Mouse (Mus musculus) kidney, embryonic 14.5 days (tissue): ENCODE measurements around the gene Adora1. TPM values are rescaled to one million over a fixed set of nuclear protein-coding genes. Genes with fewer than 3 reads are reported as not detected.

Experiments
- ATAC-seq: fragments of 200-750 bp; cut with Nextera tagmentation; 2 replicates; pipeline ENCODE4 v1.8.0; 2017; ENCODE audit warnings: moderate number of reproducible peaks, mild to moderate bottlenecking, moderate TSS enrichment, moderate library complexity; ENCODE audit not compliant: low FRiP score, low TSS enrichment
- H3K27ac ChIP-seq: fragments of 300-500 bp; sonication (generic); 2 replicates; pipeline ENCODE4 v1.5.1; 2014; ENCODE audit warnings: low read depth, mild to moderate bottlenecking, low read length, moderate library complexity, mixed read lengths
- H3K27me3 ChIP-seq: fragments of 300-500 bp; sonication (generic); 2 replicates; pipeline ENCODE4 v1.6.1; 2014; ENCODE audit warnings: mild to moderate bottlenecking, low read length; ENCODE audit not compliant: control insufficient read depth, insufficient read depth
- H3K36me3 ChIP-seq: fragments of 300-500 bp; sonication (generic); 2 replicates; pipeline ENCODE4 v1.6.1; 2014; ENCODE audit warnings: low read length, mixed read lengths; ENCODE audit not compliant: control insufficient read depth, insufficient read depth
- H3K4me1 ChIP-seq: fragments of 300-500 bp; sonication (generic); 2 replicates; pipeline ENCODE4 v1.6.1; 2014; ENCODE audit warnings: low read length, mixed read lengths; ENCODE audit not compliant: control insufficient read depth, insufficient read depth
- H3K4me2 ChIP-seq: fragments of 300-500 bp; sonication (generic); replicated peaks from 2 replicates; pipeline ENCODE4 v1.6.1; 2014; ENCODE audit warnings: low read depth, mild to moderate bottlenecking, low read length
- H3K4me3 ChIP-seq: fragments of 300-500 bp; sonication (generic); 2 replicates; pipeline ENCODE4 v1.5.1; 2014; ENCODE audit warnings: mild to moderate bottlenecking, low read length
- H3K9ac ChIP-seq: fragments of 300-500 bp; sonication (generic); 2 replicates; pipeline ENCODE4 v1.6.1; 2014; ENCODE audit warnings: low read depth, mild to moderate bottlenecking, low read length, moderate library complexity
- H3K9me3 ChIP-seq: fragments of 300-500 bp; sonication (generic); 2 replicates; pipeline ENCODE4 v1.6.1; 2016; ENCODE audit warnings: low read length; ENCODE audit not compliant: control insufficient read depth
- WGBS: fragments of 180-500 bp; shearing (Covaris S2); extraction: QIAGEN DNeasy Blood & Tissue Kit; methylation state at CpG from one replicate; pipeline ENCODE4 v1.1.7; 2014; 5-methylcytosine and 5-hydroxymethylcytosine counted together
- polyA plus RNA-seq: library from polyadenylated mRNA; unstranded; fragments of >200 nt; fragmentation: Nextera tagmentation; extraction: Ambion mirVana; gene quantifications from 2 replicates; pipeline ENCODE4 v1.2.1, GENCODE M21; 2014

Gene Adora1
- polyA plus RNA-seq, 1 experiment from 2014 or later = 3.2 TPM

DNA sequence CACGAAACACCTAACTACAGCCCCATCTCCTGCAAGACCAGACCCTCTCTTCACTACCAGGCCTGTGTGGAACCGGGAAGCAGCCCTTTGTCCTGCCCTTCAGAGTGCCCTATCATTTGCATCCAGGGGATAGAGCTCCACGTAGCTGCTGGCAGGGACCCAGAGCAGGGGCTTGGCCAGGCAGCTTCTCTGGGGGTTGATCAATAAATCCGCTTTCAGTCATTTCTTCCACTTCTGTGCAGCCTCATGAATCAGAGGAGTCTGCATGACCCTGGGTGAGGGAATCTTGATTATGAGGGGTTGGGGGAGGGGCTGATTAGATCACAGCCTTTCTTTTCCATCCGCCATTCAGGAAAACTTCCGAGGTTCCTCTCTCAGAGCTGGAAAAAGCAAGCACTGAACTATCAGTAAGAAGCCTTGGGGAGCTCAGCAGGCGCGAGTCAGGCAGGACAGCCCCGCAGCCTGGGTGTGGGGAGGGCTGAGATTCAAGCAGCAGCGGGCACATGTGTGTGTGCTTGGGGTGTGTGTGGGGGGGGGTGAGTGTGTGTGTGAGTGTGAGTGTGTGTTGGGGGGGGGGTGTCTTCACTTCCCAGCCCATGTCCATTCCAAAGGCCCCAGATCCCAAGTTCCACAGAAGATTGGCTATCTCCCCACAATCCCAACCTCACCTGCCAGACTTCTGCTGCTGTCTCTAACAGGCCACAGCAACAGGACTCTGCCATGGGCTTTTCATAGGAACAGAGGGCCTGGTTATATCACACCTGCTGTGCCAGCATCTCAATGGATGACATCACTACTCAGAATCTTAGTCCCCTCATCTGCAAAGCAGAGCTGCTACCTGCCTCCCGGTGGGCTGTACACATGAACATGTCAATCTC is 19.2 kb downstream of the Adora1 start:
- no peak overlapping the region for H3K4me3 ChIP-seq
- WGBS = 41% methylated on average over 11 of the region's 11 CpGs
- H3K4me1 ChIP-seq = peaks cover 26% of the 10 kb centered on the region
- H3K9ac ChIP-seq = no peak overlapping the region
- H3K27me3 ChIP-seq = no peaks in the 10 kb centered on the region
- no peak overlapping the region for H3K4me2 ChIP-seq
- no peak overlapping the region for H3K27ac ChIP-seq
- H3K9me3 ChIP-seq = no peaks in the 10 kb centered on the region
- no peaks in the 10 kb centered on the region for H3K36me3 ChIP-seq
- no peak for ATAC-seq

DNA sequence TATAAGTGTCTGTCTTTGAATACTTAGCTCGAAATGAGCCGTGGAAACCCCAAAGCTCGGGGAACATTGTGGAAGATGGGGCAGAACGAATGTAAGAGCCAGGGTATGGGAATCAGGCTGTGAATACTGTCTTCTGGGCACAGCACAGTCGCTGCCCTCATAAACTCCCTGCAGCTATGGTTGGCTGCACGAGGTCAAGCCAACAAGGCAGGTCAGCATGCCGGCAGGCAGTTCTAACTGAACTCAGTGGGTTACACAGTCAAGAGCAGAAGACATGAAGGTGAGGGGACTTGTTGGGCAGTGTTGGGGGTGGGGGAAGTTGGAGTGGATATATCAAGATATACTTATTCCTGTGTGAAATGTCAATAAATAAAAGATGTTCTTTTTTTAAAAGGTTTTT is 20.2 kb downstream of the Adora1 start:
- Histone ChIP-seq H3K4me2 (no peak overlapping the region), H3K4me3 (no peak overlapping the region), H3K27ac (no peak overlapping the region), H3K27me3 (no peaks in the 10 kb centered on the region), H3K36me3 (no peaks in the 10 kb centered on the region), H3K9ac (no peak overlapping the region), H3K9me3 (no peaks in the 10 kb centered on the region), H3K4me1 (peaks cover 30% of the 10 kb centered on the region)
- WGBS = 38% methylated on average over 7 of the region's 7 CpGs
- ATAC-seq = peak; percentile 26; the same call in 1 of the 2 replicates

- Histone ChIP-seq H3K27ac (no peak overlapping the region), H3K4me2 (no peak overlapping the region), H3K4me3 (no peak overlapping the region), H3K27me3 (no peaks in the 10 kb centered on the region), H3K4me1 (peaks cover 30% of the 10 kb centered on the region), H3K9ac (no peak overlapping the region), H3K36me3 (no peaks in the 10 kb centered on the region), H3K9me3 (no peaks in the 10 kb centered on the region)
- no peak for ATAC-seq
- 59% methylated on average over 7 of the region's 7 CpGs for WGBS
Observed at GRCm38 (mm10) chr1:134213405-134213804, 21.8 kb downstream of the Adora1 start.

DNA sequence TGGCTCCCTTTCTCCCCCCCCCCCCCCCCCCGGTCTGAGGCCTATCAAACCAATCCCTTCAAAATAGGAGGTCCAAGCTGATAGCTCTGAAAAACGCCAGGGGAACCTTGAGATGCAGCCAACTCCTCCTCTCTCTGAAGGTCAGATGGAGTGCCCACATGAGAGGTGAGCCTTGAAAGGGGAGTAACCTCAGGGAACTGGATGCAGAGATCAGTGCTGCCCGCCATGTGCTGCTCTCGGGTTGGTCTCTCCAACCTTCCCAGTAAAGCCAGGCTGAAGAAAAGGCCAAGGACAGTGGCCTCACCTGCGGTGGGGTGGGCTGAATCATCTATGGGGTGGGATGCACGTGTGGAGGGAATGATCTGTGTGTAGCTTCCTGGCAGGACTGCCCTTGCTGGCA is 22.9 kb downstream of the Adora1 start:
- WGBS = 69% methylated on average over 6 of the region's 6 CpGs
- Histone ChIP-seq H3K4me2 (no peak overlapping the region), H3K36me3 (no peaks in the 10 kb centered on the region), H3K9me3 (no peaks in the 10 kb centered on the region), H3K27ac (no peak overlapping the region), H3K4me3 (no peak overlapping the region), H3K4me1 (peaks cover 30% of the 10 kb centered on the region), H3K27me3 (no peaks in the 10 kb centered on the region), H3K9ac (no peak overlapping the region)
- no peak for ATAC-seq

DNA sequence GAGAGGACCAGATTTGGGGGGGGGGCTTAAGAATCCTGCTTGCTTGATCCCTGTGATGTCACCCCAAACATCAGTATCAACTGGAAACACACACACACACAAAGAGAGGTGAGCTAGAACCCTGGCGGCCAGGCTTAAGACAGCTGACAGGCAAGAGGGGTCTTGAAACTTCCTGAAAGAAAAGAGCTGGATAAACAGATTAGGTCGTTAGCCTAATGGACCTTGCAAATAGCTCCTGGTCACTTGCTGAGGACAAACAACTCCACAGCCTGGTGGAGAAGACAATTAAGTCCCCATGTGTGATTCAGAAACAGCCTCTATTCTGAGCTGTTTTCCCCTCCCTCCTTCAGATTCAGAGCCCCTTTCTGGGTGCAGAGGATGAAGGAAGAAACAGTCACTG is 23.6 kb downstream of the Adora1 start:
- no peaks in the 10 kb centered on the region for H3K27me3 ChIP-seq
- no peak overlapping the region for H3K9ac ChIP-seq
- no peaks in the 10 kb centered on the region for H3K9me3 ChIP-seq
- no peak overlapping the region for H3K4me2 ChIP-seq
- peak; percentile 40 for ATAC-seq
- H3K4me3 ChIP-seq = no peak overlapping the region
- peak overlapping the region; percentile 57 for H3K27ac ChIP-seq
- 0% methylated on average over 2 of the region's 2 CpGs for WGBS
- H3K36me3 ChIP-seq = no peaks in the 10 kb centered on the region
- H3K4me1 ChIP-seq = peaks cover 30% of the 10 kb centered on the region

DNA sequence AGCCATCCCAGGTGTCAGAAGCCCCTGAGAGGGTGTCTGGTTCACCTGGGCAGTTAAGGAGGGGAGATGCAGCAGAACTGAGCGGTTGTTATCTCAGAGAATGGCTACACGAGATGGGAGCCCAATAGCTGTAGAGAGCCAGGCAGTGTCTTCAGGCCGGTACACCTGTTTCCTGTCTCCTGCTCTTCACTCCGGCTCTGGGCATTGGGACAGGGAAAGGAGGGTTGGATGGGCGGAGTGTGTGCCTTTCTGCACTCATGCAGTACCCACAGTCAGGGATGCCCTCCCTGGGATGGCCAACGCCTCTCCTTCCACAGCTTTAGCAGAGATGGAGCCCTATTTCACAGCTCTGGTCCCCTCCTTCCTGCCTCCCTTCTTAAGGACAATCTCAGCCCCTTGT is 24.2 kb downstream of the Adora1 start:
- no peaks in the 10 kb centered on the region for H3K36me3 ChIP-seq
- no peak overlapping the region for H3K9ac ChIP-seq
- peak overlapping the region; percentile 57; the same call in 1 of the 2 replicates for H3K27ac ChIP-seq
- H3K4me3 ChIP-seq = no peak overlapping the region
- WGBS = 43% methylated on average over 6 of the region's 6 CpGs
- no peaks in the 10 kb centered on the region for H3K9me3 ChIP-seq
- H3K27me3 ChIP-seq = no peaks in the 10 kb centered on the region
- H3K4me2 ChIP-seq = no peak overlapping the region
- H3K4me1 ChIP-seq = peaks cover 28% of the 10 kb centered on the region
- 0 out of 2 replicates have a peak, but pooled peaks have one; percentile 5 for ATAC-seq

GRCm38 (mm10) chr1:134210179-134210755 is 25.0 kb downstream of the Adora1 start:
- Histone ChIP-seq H3K9me3 (no peaks in the 10 kb centered on the region), H3K36me3 (no peaks in the 10 kb centered on the region), H3K9ac (no peak overlapping the region), H3K27ac (no peak overlapping the region), H3K4me3 (no peak overlapping the region), H3K4me1 (peaks cover 21% of the 10 kb centered on the region), H3K4me2 (no peak overlapping the region), H3K27me3 (no peaks in the 10 kb centered on the region)
- no peak for ATAC-seq
- WGBS = 74% methylated on average over 6 of the region's 6 CpGs

GRCm38 (mm10) chr1:134206085-134206484 is 29.1 kb downstream of the Adora1 start:
- no peaks in the 10 kb centered on the region for H3K27me3 ChIP-seq
- no peak for ATAC-seq
- H3K36me3 ChIP-seq = no peaks in the 10 kb centered on the region
- H3K4me3 ChIP-seq = no peak overlapping the region
- H3K9me3 ChIP-seq = no peaks in the 10 kb centered on the region
- no peak overlapping the region for H3K27ac ChIP-seq
- peaks cover 4% of the 10 kb centered on the region for H3K4me1 ChIP-seq
- 38% methylated on average over 5 of the region's 5 CpGs for WGBS
- H3K9ac ChIP-seq = no peak overlapping the region
- H3K4me2 ChIP-seq = no peak overlapping the region

DNA sequence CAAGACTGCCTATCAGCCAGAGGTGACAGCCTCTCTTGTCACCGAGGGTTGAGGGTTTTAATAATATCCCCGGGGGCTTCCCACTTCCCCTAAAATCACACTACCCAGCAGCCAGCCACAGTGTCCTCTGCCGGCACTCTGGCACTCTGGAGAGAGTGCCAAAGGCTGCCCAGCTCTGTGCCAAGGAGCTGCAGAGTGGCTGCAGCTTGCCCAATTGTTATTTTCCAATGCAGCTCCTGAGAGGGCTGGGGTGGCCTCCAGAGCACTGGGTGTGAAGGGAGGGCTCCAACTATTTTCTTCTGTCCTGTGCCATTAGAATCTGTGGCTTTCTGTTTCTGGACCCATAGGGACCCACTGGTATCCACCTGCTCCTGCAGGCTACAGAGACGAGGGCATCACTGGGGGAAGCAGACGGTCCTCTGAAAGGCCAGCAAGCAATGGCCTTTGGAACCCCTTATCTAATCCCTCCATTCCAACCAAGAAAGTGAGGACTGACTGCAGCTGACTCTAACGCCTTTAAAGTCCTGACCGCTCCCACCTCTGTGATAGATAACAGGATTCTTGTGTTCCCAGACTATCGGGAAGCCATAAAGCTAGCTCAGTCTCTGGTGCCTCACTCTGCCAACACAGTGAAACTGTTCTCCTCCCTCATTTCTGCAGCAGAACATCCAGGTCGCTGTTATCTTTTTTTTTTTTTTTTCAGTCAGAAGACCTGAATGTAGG is 29.8 kb downstream of the Adora1 start:
- WGBS = 53% methylated on average over 9 of the region's 9 CpGs
- ATAC-seq = no peak

More for the DNA sequence above, 29.8 kb downstream of the Adora1 start:
- Histone ChIP-seq H3K4me2 (no peak overlapping the region), H3K27me3 (no peaks in the 10 kb centered on the region), H3K9ac (no peak overlapping the region), H3K27ac (no peak overlapping the region), H3K9me3 (no peaks in the 10 kb centered on the region), H3K4me3 (no peak overlapping the region), H3K4me1 (no peaks in the 10 kb centered on the region), H3K36me3 (no peaks in the 10 kb centered on the region)
